ENCODE assay signal across 9 mouse cellular contexts in the genomic region with DNA sequence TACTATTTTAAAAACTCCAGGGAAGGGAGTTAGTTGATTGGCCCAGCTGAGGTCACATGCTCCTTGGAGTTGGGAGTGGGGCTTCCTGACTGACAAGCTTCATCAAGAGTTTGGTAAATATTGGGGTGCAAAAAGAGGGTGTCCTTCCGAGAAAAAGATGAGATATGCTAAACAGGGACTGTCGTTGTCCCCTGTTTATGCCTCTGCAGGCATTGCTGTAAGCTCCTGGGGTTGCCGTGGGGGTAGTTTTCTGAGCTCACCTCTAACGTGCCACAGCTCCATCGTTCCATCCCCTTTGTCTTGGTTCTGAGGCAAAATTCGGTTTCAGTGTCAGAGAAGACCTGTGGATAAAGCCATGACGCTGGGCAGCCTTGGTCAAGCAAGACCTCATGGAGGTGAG. TPM values are rescaled to one million over a fixed set of nuclear protein-coding genes. Genes with fewer than 3 reads are reported as not detected.
DNase-seq lines count a peak whose midpoint lies in the region; ATAC-seq and TF ChIP-seq lines count a peak whose summit lies in the region.
"Had no signal": no experiment of that assay in that cellular context is flagged by ENCODE, and none has a peak within 500 bp of the region (broad histone marks: within the 10 kb centered on the region; RNA-seq: fewer than 3 reads in every experiment).

Gene Dcun1d4 (plus strand): TSS at position 301 of the 400 bp plus-strand sequence.

- H3K9ac ChIP-seq in forebrain, postnatal 0 days = no peak within 1 kb of the TSS
- H3K9ac ChIP-seq in neural tube, embryonic 15.5 days (replicated peaks) = no peak within 1 kb of the TSS

- no peaks in the 10 kb centered on the region for H3K9me3 ChIP-seq in G1E (replicated peaks)
- H3K9me3 ChIP-seq in forebrain, postnatal 0 days (ENCODE audit: low read length) = no peaks in the 10 kb centered on the region
- H3K9me3 ChIP-seq in neural tube, embryonic 15.5 days (replicated peaks) = no peaks in the 10 kb centered on the region

- H3K4me3 ChIP-seq in G1E (ENCODE audit: low read depth, low read length) = no peak within 1 kb of the TSS
- H3K4me3 ChIP-seq in forebrain, postnatal 0 days (ENCODE audit: low read depth, low read length) = no peak within 1 kb of the TSS
- no peak within 1 kb of the TSS for H3K4me3 ChIP-seq in neural tube, embryonic 15.5 days (replicated peaks)
- H3K4me3 ChIP-seq: erythroblast, embryonic 14.5 days had no signal

- H3K4me1 ChIP-seq in G1E (ENCODE audit: insufficient read depth, low read depth, low read length) = peaks cover 16% of the 10 kb centered on the region
- H3K4me1 ChIP-seq in forebrain, postnatal 0 days (ENCODE audit: insufficient read depth) = no peaks in the 10 kb centered on the region; the same call in 1 of the 2 replicates
- peaks cover 6% of the 10 kb centered on the region; the same call in 1 of the 2 replicates for H3K4me1 ChIP-seq in neural tube, embryonic 15.5 days

- DNase-seq in frontal cortex, adult 2 months (ENCODE audit: extremely low spot score in 1 of 2, low spot score in 1 of 2) = no peak
- no peak for DNase-seq in G1E (ENCODE audit: low spot score)
- no peak for DNase-seq in forebrain, postnatal 0 days
- no peak for DNase-seq in layer of hippocampus, postnatal 10 days (ENCODE audit: low spot score in 2 of 2)
- DNase-seq in cerebellum, postnatal 36 days = no peak
- DNase-seq in spleen, postnatal 10 days (ENCODE audit: low spot score in 2 of 2) = no peak

- no peak for TF ChIP-seq CTCF in G1E (IDR thresholded peaks at IDR 0.05; ENCODE audit: low read depth, low read length)
- TF ChIP-seq CTCF in forebrain, postnatal 0 days (IDR thresholded peaks at IDR 0.05; ENCODE audit: low read depth) = no peak

- H3K4me2 ChIP-seq in forebrain, postnatal 0 days (ENCODE audit: low read depth) = no peak within 1 kb of the TSS
- no peak within 1 kb of the TSS for H3K4me2 ChIP-seq in neural tube, embryonic 15.5 days

- H3K27ac ChIP-seq in forebrain, postnatal 0 days (ENCODE audit: low read depth, low read length) = no peak within 1 kb of the TSS
- no peak within 1 kb of the TSS for H3K27ac ChIP-seq in neural tube, embryonic 15.5 days (replicated peaks)

- 80% methylated on average over 7 of the region's 7 CpGs for WGBS in forebrain, postnatal 0 days
- WGBS in neural tube, embryonic 15.5 days = 87% methylated on average over 7 of the region's 7 CpGs

- H3K27me3 ChIP-seq in G1E (ENCODE audit: insufficient read depth, low read length) = peaks cover 29% of the 10 kb centered on the region
- H3K27me3 ChIP-seq in forebrain, postnatal 0 days (ENCODE audit: insufficient read depth, low read length) = no peaks in the 10 kb centered on the region
- no peaks in the 10 kb centered on the region for H3K27me3 ChIP-seq in neural tube, embryonic 15.5 days (replicated peaks)

- ATAC-seq in frontal cortex, adult (ENCODE audit: low TSS enrichment) = no peak
- no peak for ATAC-seq in G1E (ENCODE audit: extremely low read depth, insufficient number of reproducible peaks, low FRiP score, poor library complexity, severe bottlenecking)
- no peak for ATAC-seq in forebrain, postnatal 0 days
- ATAC-seq in neural tube, embryonic 15.5 days (ENCODE audit: low FRiP score) = no peak

- no peaks in the 10 kb centered on the region for H3K36me3 ChIP-seq in G1E (replicated peaks)
- H3K36me3 ChIP-seq in forebrain, postnatal 0 days (ENCODE audit: insufficient read depth) = no peaks in the 10 kb centered on the region
- no peaks in the 10 kb centered on the region for H3K36me3 ChIP-seq in neural tube, embryonic 15.5 days

RNA-seq across cellular contexts. Expression of gene Dcun1d4, which starts in this region (rescaled TPM):
- 60.2 and 67.5 TPM in 2 replicates for polyA plus RNA-seq in frontal cortex, adult 2 months (2012; rRNA removed)
- total RNA-seq in G1E (2014; fragmentation: Nextera tagmentation) = 25.4 and 36.0 TPM in 2 replicates
- 23.6 and 29.9 TPM in 2 replicates for total RNA-seq in G1E (2017)
- polyA plus RNA-seq in G1E (2012) = 15.6 and 17.6 TPM in 2 replicates
- total RNA-seq in forebrain, postnatal 0 days (2014; rRNA removed) = 27.4 and 28.2 TPM in 2 replicates
- 33.7 and 42.4 TPM in 2 replicates for polyA plus RNA-seq in forebrain, postnatal 0 days (2015; fragmentation: Nextera tagmentation; extraction: Ambion mirVana)
- total RNA-seq in layer of hippocampus, postnatal 10 days (2021) = 100 to 1,000 TPM; 103 to 104 TPM
- polyA plus RNA-seq in neural tube, embryonic 15.5 days (2015; fragmentation: Nextera tagmentation; extraction: Ambion mirVana) = 43.6 and 50.1 TPM in 2 replicates
- polyA plus RNA-seq: erythroblast, embryonic 14.5 days had no signal
